Mouse (Mus musculus) liver, postnatal 0 days (tissue): ENCODE measurements around the gene Adra2a.

Source experiments
- CTCF ChIP-seq: sonication (generic); IDR thresholded peaks from 2 replicates; pipeline ENCODE4 v1.5.1; 2016; ENCODE audit warnings: antibody characterized with exemption, low read depth
- EP300 ChIP-seq: IDR thresholded peaks from 2 replicates; pipeline ENCODE4 v1.6.1; 2016; ENCODE audit warnings: antibody characterized with exemption, low read depth, mild to moderate bottlenecking

DNA sequence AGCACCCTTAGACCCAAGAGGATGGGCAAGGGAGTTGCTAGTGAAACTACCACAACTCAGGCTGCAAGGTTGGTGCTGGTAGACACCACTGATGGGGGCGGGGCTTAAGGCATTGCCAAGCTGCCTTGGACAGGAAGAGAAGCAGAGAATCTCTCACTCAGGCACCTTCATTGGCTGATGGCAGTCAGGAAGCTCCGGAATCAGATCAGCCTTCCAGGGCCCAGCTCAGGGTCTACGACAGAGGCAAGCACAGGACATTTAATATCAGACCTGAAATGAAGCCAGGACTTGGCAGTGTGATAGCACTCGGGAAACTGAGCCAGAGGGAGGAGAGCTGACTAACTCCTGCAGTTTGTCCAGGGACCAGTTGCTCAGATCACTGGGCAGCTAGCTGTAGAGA lies 7.7 kb downstream of the Adra2a start:
- no peak for TF ChIP-seq EP300
- no peak for TF ChIP-seq CTCF
